Mouse (Mus musculus) kidney, embryonic 14.5 days (tissue): ENCODE data around the gene Dvl2. TPM values are rescaled to one million over a fixed set of nuclear protein-coding genes. Genes with fewer than 3 reads are reported as not detected.
A peak's percentile ranks its signal among the peaks of the same experiment; 100 is the strongest.
"Not testable (repeated sequence)": the region's sequence is repeated elsewhere in the genome, so short reads cannot be mapped to it uniquely, and the experiment has no call there.

Experiments
- ATAC-seq: fragments of 200-750 bp; cut with Nextera tagmentation; 2 replicates; pipeline ENCODE4 v1.8.0; 2017; ENCODE audit warnings: moderate number of reproducible peaks, mild to moderate bottlenecking, moderate TSS enrichment, moderate library complexity; ENCODE audit not compliant: low FRiP score, low TSS enrichment
- H3K27ac ChIP-seq: fragments of 300-500 bp; sonication (generic); 2 replicates; pipeline ENCODE4 v1.5.1; 2014; ENCODE audit warnings: low read depth, mild to moderate bottlenecking, low read length, moderate library complexity, mixed read lengths
- H3K27me3 ChIP-seq: fragments of 300-500 bp; sonication (generic); 2 replicates; pipeline ENCODE4 v1.6.1; 2014; ENCODE audit warnings: mild to moderate bottlenecking, low read length; ENCODE audit not compliant: control insufficient read depth, insufficient read depth
- H3K36me3 ChIP-seq: fragments of 300-500 bp; sonication (generic); 2 replicates; pipeline ENCODE4 v1.6.1; 2014; ENCODE audit warnings: low read length, mixed read lengths; ENCODE audit not compliant: control insufficient read depth, insufficient read depth
- H3K4me1 ChIP-seq: fragments of 300-500 bp; sonication (generic); 2 replicates; pipeline ENCODE4 v1.6.1; 2014; ENCODE audit warnings: low read length, mixed read lengths; ENCODE audit not compliant: control insufficient read depth, insufficient read depth
- H3K4me2 ChIP-seq: fragments of 300-500 bp; sonication (generic); replicated peaks from 2 replicates; pipeline ENCODE4 v1.6.1; 2014; ENCODE audit warnings: low read depth, mild to moderate bottlenecking, low read length
- H3K4me3 ChIP-seq: fragments of 300-500 bp; sonication (generic); 2 replicates; pipeline ENCODE4 v1.5.1; 2014; ENCODE audit warnings: mild to moderate bottlenecking, low read length
- H3K9ac ChIP-seq: fragments of 300-500 bp; sonication (generic); 2 replicates; pipeline ENCODE4 v1.6.1; 2014; ENCODE audit warnings: low read depth, mild to moderate bottlenecking, low read length, moderate library complexity
- H3K9me3 ChIP-seq: fragments of 300-500 bp; sonication (generic); 2 replicates; pipeline ENCODE4 v1.6.1; 2016; ENCODE audit warnings: low read length; ENCODE audit not compliant: control insufficient read depth
- WGBS: fragments of 180-500 bp; shearing (Covaris S2); extraction: QIAGEN DNeasy Blood & Tissue Kit; methylation state at CpG from one replicate; pipeline ENCODE4 v1.1.7; 2014; 5-methylcytosine and 5-hydroxymethylcytosine counted together
- polyA plus RNA-seq: library from polyadenylated mRNA; unstranded; fragments of >200 nt; fragmentation: Nextera tagmentation; extraction: Ambion mirVana; gene quantifications from 2 replicates; pipeline ENCODE4 v1.2.1, GENCODE M21; 2014

Gene Dvl2
- 28.2 and 34.9 TPM in 2 replicates for polyA plus RNA-seq

- peak; percentile 53 for ATAC-seq
- peak within 1 kb of the TSS; percentile 85 for H3K4me2 ChIP-seq
- H3K4me1 ChIP-seq, result peaks cover 31% of the 10 kb centered on the region
- under 1% methylated on average over 48 of the region's 48 CpGs for WGBS
- no peaks in the 10 kb centered on the region for H3K9me3 ChIP-seq
- H3K4me3 ChIP-seq, result peak within 1 kb of the TSS; percentile 88
- H3K36me3 ChIP-seq, result peaks cover 36% of the 10 kb centered on the region
- peak within 1 kb of the TSS; percentile 86 for H3K9ac ChIP-seq
- peak within 1 kb of the TSS; percentile 96 for H3K27ac ChIP-seq
- no peaks in the 10 kb centered on the region for H3K27me3 ChIP-seq
Observed at GRCm38 (mm10) chr11:70000396-70000898, at the start of gene Dvl2. Dvl2 (plus strand) TSS chr11:70000595.

- H3K27ac ChIP-seq, result no peak overlapping the region
- H3K36me3 ChIP-seq, result no peaks in the 10 kb centered on the region
- H3K4me1 ChIP-seq, result peaks cover 9% of the 10 kb centered on the region; the same call in 1 of the 2 replicates
- H3K4me3 ChIP-seq, result no peak overlapping the region
- no peaks in the 10 kb centered on the region for H3K9me3 ChIP-seq
- H3K9ac ChIP-seq, result no peak overlapping the region
- H3K27me3 ChIP-seq, result no peaks in the 10 kb centered on the region
- 46% methylated on average over 4 of the region's 4 CpGs for WGBS
- no peak for ATAC-seq
- H3K4me2 ChIP-seq, result no peak overlapping the region
Observed at GRCm38 (mm10) chr11:69950807-69951459, 49.5 kb upstream of the Dvl2 start.

GRCm38 (mm10) chr11:69952274-69952673, 48.1 kb upstream of the Dvl2 start:
- no peaks in the 10 kb centered on the region for H3K36me3 ChIP-seq
- H3K27ac ChIP-seq, result no peak overlapping the region
- WGBS, result 45% methylated on average over 1 of the region's 1 CpGs
- no peak overlapping the region for H3K9ac ChIP-seq
- H3K4me1 ChIP-seq, result 0 out of 2 replicates have a peak, but pooled peaks cover 3% of the 10 kb centered on the region
- H3K9me3 ChIP-seq, result no peaks in the 10 kb centered on the region
- no peak overlapping the region for H3K4me3 ChIP-seq
- ATAC-seq, result no peak
- no peak overlapping the region for H3K4me2 ChIP-seq
- no peaks in the 10 kb centered on the region for H3K27me3 ChIP-seq

GRCm38 (mm10) chr11:69953267-69953915, 47.0 kb upstream of the Dvl2 start:
- 70% methylated on average over 11 of the region's 11 CpGs for WGBS
- Histone ChIP-seq H3K9ac (no peak overlapping the region; the same call in 1 of the 2 replicates), H3K36me3 (no peaks in the 10 kb centered on the region), H3K27ac (no peak overlapping the region), H3K4me3 (no peak overlapping the region), H3K9me3 (no peaks in the 10 kb centered on the region), H3K27me3 (no peaks in the 10 kb centered on the region), H3K4me2 (no peak overlapping the region), H3K4me1 (0 out of 2 replicates have a peak, but pooled peaks cover 3% of the 10 kb centered on the region)
- no peak for ATAC-seq

- H3K27ac ChIP-seq, H3K9ac ChIP-seq, H3K9me3 ChIP-seq, H3K27me3 ChIP-seq, ATAC-seq, H3K4me3 ChIP-seq, H3K4me1 ChIP-seq, H3K4me2 ChIP-seq, H3K36me3 ChIP-seq: not testable (repeated sequence)
- 77% methylated on average over 4 of the region's 4 CpGs for WGBS
Observed at GRCm38 (mm10) chr11:69955618-69956017, 44.8 kb upstream of the Dvl2 start.

GRCm38 (mm10) chr11:69956218-69956617, 44.2 kb upstream of the Dvl2 start:
- Histone ChIP-seq H3K9ac (no peak overlapping the region), H3K4me3 (no peak overlapping the region), H3K27ac (no peak overlapping the region), H3K4me1 (no peaks in the 10 kb centered on the region), H3K4me2 (no peak overlapping the region), H3K27me3 (no peaks in the 10 kb centered on the region), H3K9me3 (no peaks in the 10 kb centered on the region), H3K36me3 (no peaks in the 10 kb centered on the region)
- no peak for ATAC-seq
- 69% methylated on average over 1 of the region's 1 CpGs for WGBS

- peaks cover 17% of the 10 kb centered on the region for H3K27me3 ChIP-seq
- no peaks in the 10 kb centered on the region for H3K36me3 ChIP-seq
- no peaks in the 10 kb centered on the region for H3K9me3 ChIP-seq
- no peak for ATAC-seq
- 43% methylated on average over 5 of the region's 5 CpGs for WGBS
- no peak overlapping the region for H3K27ac ChIP-seq
- no peak overlapping the region for H3K4me2 ChIP-seq
- no peak overlapping the region for H3K9ac ChIP-seq
- H3K4me3 ChIP-seq, result no peak overlapping the region
- no peaks in the 10 kb centered on the region for H3K4me1 ChIP-seq
Observed at GRCm38 (mm10) chr11:69960616-69961015, 39.8 kb upstream of the Dvl2 start.

GRCm38 (mm10) chr11:69961841-69962240, 38.6 kb upstream of the Dvl2 start:
- 31% methylated on average over 5 of the region's 5 CpGs for WGBS
- no peak overlapping the region for H3K4me2 ChIP-seq
- H3K36me3 ChIP-seq, result no peaks in the 10 kb centered on the region
- H3K9me3 ChIP-seq, result no peaks in the 10 kb centered on the region
- H3K27me3 ChIP-seq, result peaks cover 29% of the 10 kb centered on the region
- H3K9ac ChIP-seq, result no peak overlapping the region
- no peak overlapping the region for H3K4me3 ChIP-seq
- H3K27ac ChIP-seq, result no peak overlapping the region
- peaks cover 4% of the 10 kb centered on the region; the same call in 1 of the 2 replicates for H3K4me1 ChIP-seq
- ATAC-seq, result no peak
